Mouse (Mus musculus): ENCODE results near the gene Rrp15. TPM values are rescaled to one million over a fixed set of nuclear protein-coding genes. Genes with fewer than 3 reads are reported as not detected.

Rrp15 gene
- polyA plus RNA-seq, 1 experiment from 2014 or later, result 44.4 TPM

Other genes with a start within 250 kb of the Rrp15 start
- 69.0 and 74.2 TPM in 2 replicates for gene Tgfb2, start 43.4 kb downstream of the Rrp15 start, polyA plus RNA-seq (2016; fragmentation: Nextera tagmentation; extraction: Ambion mirVana)
- 0.37 and 0.50 TPM in 2 replicates for gene D1Pas1, start 218.1 kb upstream of the Rrp15 start, polyA plus RNA-seq (2016; fragmentation: Nextera tagmentation; extraction: Ambion mirVana)

Measured in heart, embryonic 12.5 days (tissue).